27 mouse cellular contexts compared by ENCODE assay signal in genomic region chr13:94255176-94255575, GRCm38 (mm10). TPM values are rescaled to one million over a fixed set of nuclear protein-coding genes. Genes with fewer than 3 reads are reported as not detected.
DNase-seq lines count a peak whose midpoint lies in the region; ATAC-seq lines count a peak whose summit lies in the region.
"Had no signal": no experiment of that assay in that cellular context is flagged by ENCODE, and none has a peak within 500 bp of the region (broad histone marks: within the 10 kb centered on the region; RNA-seq: fewer than 3 reads in every experiment).

No protein-coding gene starts in this region.

- H3K4me3 ChIP-seq in heart, embryonic 10.5 days: no peak overlapping the region
- H3K4me3 ChIP-seq in limb, embryonic 15.5 days: no peak overlapping the region
- no peak overlapping the region for H3K4me3 ChIP-seq in limb, embryonic 10.5 days
- H3K4me3 ChIP-seq: embryonic facial prominence, embryonic 15.5 days; heart, embryonic 15.5 days; left cerebral cortex, adult 2 months; liver, embryonic 13.5 days; stomach, embryonic 15.5 days had no signal

- no peak for ATAC-seq in limb, embryonic 15.5 days (ENCODE audit: insufficient number of reproducible peaks, low FRiP score, low TSS enrichment, low read depth)
- ATAC-seq in megakaryocyte progenitor cell, adult 5-6 weeks (replicated peaks; ENCODE audit: poor library complexity): peak; percentile 20; the same call in 1 of the 2 replicates
- ATAC-seq: forebrain, embryonic 14.5 days; Patski had no signal

- H3K9ac ChIP-seq in limb, embryonic 15.5 days: no peak overlapping the region
- H3K9ac ChIP-seq: embryonic facial prominence, embryonic 15.5 days; heart, embryonic 15.5 days; liver, embryonic 13.5 days; lung, embryonic 14.5 days; stomach, embryonic 15.5 days had no signal

- intact Hi-C loops in heart, postnatal 10 days (cut with DNase I): no loop called here

- peaks cover 8% of the 10 kb centered on the region; the same call in 1 of the 2 replicates for H3K4me1 ChIP-seq in heart, embryonic 10.5 days
- no peaks in the 10 kb centered on the region; the same call in 1 of the 2 replicates for H3K4me1 ChIP-seq in limb, embryonic 15.5 days
- H3K4me1 ChIP-seq in limb, embryonic 10.5 days: peaks cover 3% of the 10 kb centered on the region
- H3K4me1 ChIP-seq: embryonic facial prominence, embryonic 15.5 days; heart, embryonic 15.5 days had no signal

- no peak overlapping the region for H3K4me2 ChIP-seq in limb, embryonic 15.5 days
- H3K4me2 ChIP-seq: embryonic facial prominence, embryonic 15.5 days; heart, embryonic 15.5 days; liver, embryonic 13.5 days; lung, embryonic 14.5 days; midbrain, embryonic 11.5 days; stomach, embryonic 15.5 days had no signal

- H3K36me3 ChIP-seq in heart, embryonic 10.5 days: no peaks in the 10 kb centered on the region
- H3K36me3 ChIP-seq in limb, embryonic 15.5 days: peaks cover 3% of the 10 kb centered on the region; the same call in 1 of the 2 replicates
- H3K36me3 ChIP-seq in limb, embryonic 10.5 days: no peaks in the 10 kb centered on the region
- H3K36me3 ChIP-seq: embryonic facial prominence, embryonic 15.5 days; G1E; heart, embryonic 15.5 days; liver, embryonic 13.5 days; stomach, embryonic 15.5 days had no signal

- H3K9me3 ChIP-seq in heart, embryonic 10.5 days: no peaks in the 10 kb centered on the region
- H3K9me3 ChIP-seq in limb, embryonic 15.5 days: no peaks in the 10 kb centered on the region
- no peaks in the 10 kb centered on the region for H3K9me3 ChIP-seq in limb, embryonic 10.5 days (replicated peaks)
- H3K9me3 ChIP-seq: embryonic facial prominence, embryonic 15.5 days; G1E; heart, embryonic 15.5 days; liver, embryonic 13.5 days; stomach, embryonic 15.5 days had no signal

- 88% methylated on average over 2 of the region's 2 CpGs for WGBS in heart, embryonic 10.5 days
- WGBS in limb, embryonic 15.5 days: 90% methylated on average over 2 of the region's 2 CpGs
- 94% methylated on average over 2 of the region's 2 CpGs for WGBS in limb, embryonic 10.5 days

- no peaks in the 10 kb centered on the region for H3K27me3 ChIP-seq in heart, embryonic 10.5 days (ENCODE audit: insufficient read depth, poor library complexity, severe bottlenecking)
- no peaks in the 10 kb centered on the region for H3K27me3 ChIP-seq in limb, embryonic 15.5 days
- no peaks in the 10 kb centered on the region for H3K27me3 ChIP-seq in limb, embryonic 10.5 days (ENCODE audit: low read depth, poor library complexity, severe bottlenecking)
- H3K27me3 ChIP-seq: CH12.LX; embryonic facial prominence, embryonic 15.5 days; heart, embryonic 15.5 days; liver, embryonic 13.5 days; Patski; stomach, embryonic 15.5 days had no signal

- no peak overlapping the region for H3K27ac ChIP-seq in heart, embryonic 10.5 days
- H3K27ac ChIP-seq in limb, embryonic 15.5 days: 0 out of 2 replicates have a peak overlapping the region, but pooled peaks have one; percentile 57
- no peak overlapping the region for H3K27ac ChIP-seq in limb, embryonic 10.5 days
- H3K27ac ChIP-seq: embryonic facial prominence, embryonic 15.5 days; heart, embryonic 15.5 days; kidney, postnatal 0 days; left cerebral cortex, adult 2 months; liver, embryonic 13.5 days; stomach, embryonic 15.5 days had no signal

- peak; percentile 14 to 23 for DNase-seq in heart, postnatal 10 days
- DNase-seq in heart, embryonic 10.5 days (ENCODE audit: low spot score): no peak
- DNase-seq in limb, embryonic 10.5 days (ENCODE audit: low spot score): no peak
- DNase-seq in kidney, postnatal 10 days: peak; percentile 28
- no peak for DNase-seq in thymus, postnatal 4 days
- DNase-seq: adrenal gland, adult 2 months; B cell, adult 2 months; cerebellum, adult 11 months; cerebellum, adult 9-11 months; layer of hippocampus, adult 9-11 months; liver, embryonic 13.5 days; lung, embryonic 14.5 days; lung, postnatal 36 days; right cerebral cortex, adult 18-20 months; right cerebral cortex, postnatal 4 days had no signal

RNA-seq across cellular contexts. Expression of gene Scamp1, which starts 30.5 kb away (rescaled TPM):
- total RNA-seq in heart, postnatal 10 days (2021): 10 to 100 TPM; 35.7 to 39.1 TPM
- 25.7 and 26.9 TPM in 2 replicates for polyA plus RNA-seq in heart, embryonic 10.5 days (2016; fragmentation: Nextera tagmentation; extraction: Ambion mirVana)
- 37.0 and 39.6 TPM in 2 replicates for polyA plus RNA-seq in limb, embryonic 15.5 days (2015; fragmentation: Nextera tagmentation; extraction: Ambion mirVana)
- 24.4 and 33.3 TPM in 2 replicates for polyA plus RNA-seq in limb, embryonic 10.5 days (2016; fragmentation: Nextera tagmentation; extraction: Ambion mirVana)
- 18.5 and 20.0 TPM in 2 replicates for total RNA-seq in megakaryocyte progenitor cell, adult 5-6 weeks (2015)
- total RNA-seq in megakaryocyte progenitor cell, adult 5-6 weeks (2017): 11.0 and 14.9 TPM in 2 replicates
- total RNA-seq: CH12.LX had no signal
- polyA plus RNA-seq: G1E had no signal

Comparison
In these comparisons a context has a peak if more than half of its experiments do, and no peak if none do; other contexts are left out.
1. DNase-seq: peak in heart, postnatal 10 days (2 of 2) and kidney, postnatal 10 days (single experiment); none in heart, embryonic 10.5 days (single experiment), limb, embryonic 10.5 days (single experiment) and thymus, postnatal 4 days (single experiment).